19 mouse cellular contexts compared by ENCODE assay signal in the genomic region with DNA sequence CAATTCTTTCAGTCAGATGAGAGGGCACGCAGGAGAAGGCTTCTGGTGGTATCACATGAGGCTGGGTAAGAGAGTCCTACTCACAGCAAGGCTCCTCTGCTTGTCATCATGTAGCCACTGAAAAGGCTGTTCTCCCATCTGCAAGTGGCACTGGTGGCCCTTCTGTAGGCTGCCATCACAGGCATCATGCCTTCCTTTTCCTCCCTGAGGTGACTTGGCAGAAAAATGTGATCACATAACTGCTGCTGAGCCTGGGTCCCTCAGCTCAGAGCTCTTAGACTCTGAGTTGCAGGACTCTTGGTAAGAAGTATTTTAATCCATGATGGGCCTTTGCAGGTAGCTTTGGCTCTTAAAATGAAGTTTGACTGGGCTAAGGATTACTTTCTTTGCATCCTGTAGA.
"Had no signal": no experiment of that assay in that cellular context is flagged by ENCODE, and none has a peak within 500 bp of the region (broad histone marks: within the 10 kb centered on the region; RNA-seq: fewer than 3 reads in every experiment).

No protein-coding gene starts in this region.

- H3K27ac ChIP-seq: left cerebral cortex, adult 2 months; liver, embryonic 13.5 days; midbrain, embryonic 10.5 days; midbrain, embryonic 13.5 days; neural tube, embryonic 13.5 days had no signal

- H3K9me3 ChIP-seq: liver, embryonic 13.5 days; midbrain, embryonic 10.5 days; midbrain, embryonic 13.5 days; neural tube, embryonic 13.5 days had no signal

- H3K4me2 ChIP-seq: liver, embryonic 13.5 days; midbrain, embryonic 13.5 days; neural tube, embryonic 13.5 days had no signal

- H3K27me3 ChIP-seq: liver, embryonic 13.5 days; midbrain, embryonic 13.5 days; neural tube, embryonic 13.5 days had no signal

- H3K9ac ChIP-seq: liver, embryonic 13.5 days; midbrain, embryonic 13.5 days; neural tube, embryonic 13.5 days had no signal

- ATAC-seq: midbrain, embryonic 13.5 days; midbrain, embryonic 16.5 days had no signal

- DNase-seq: kidney, adult 9 months; kidney, postnatal 14 days; kidney, postnatal 4 days; layer of hippocampus, postnatal 36 days; liver, embryonic 13.5 days; lung, adult 2 months; lung, postnatal 14 days; lung, postnatal 4 days; retina, postnatal 1 day; right cerebral cortex, postnatal 25 days; spleen, adult 18-20 months; thymus, adult 18-20 months; thymus, postnatal 36 days had no signal

- H3K4me3 ChIP-seq: left cerebral cortex, adult 2 months; liver, embryonic 13.5 days; midbrain, embryonic 10.5 days; midbrain, embryonic 13.5 days; myocyte; neural tube, embryonic 13.5 days had no signal

- H3K4me1 ChIP-seq: liver, embryonic 13.5 days; midbrain, embryonic 10.5 days; midbrain, embryonic 13.5 days; neural tube, embryonic 13.5 days had no signal
